Mouse (Mus musculus) liver, embryonic 14.5 days (tissue): ENCODE results near the gene Mta3. TPM values are rescaled to one million over a fixed set of nuclear protein-coding genes. Genes with fewer than 3 reads are reported as not detected.

Experiments
- ATAC-seq: fragments of 200-750 bp; cut with Nextera tagmentation; 2 replicates; pipeline ENCODE4 v1.8.0; 2017; ENCODE audit warnings: moderate number of reproducible peaks, mild to moderate bottlenecking, moderate library complexity; ENCODE audit not compliant: insufficient read depth
- DNase-seq, 3 experiments: peaks; one replicate each; pipeline ENCODE4 v3.0.0-alpha.2; 2012 to 2013; ENCODE audit warnings: low read depth in 3 of 3, low spot score in 3 of 3
- H3K27ac ChIP-seq: fragments of 300-500 bp; sonication (generic); 2 replicates; pipeline ENCODE4 v1.5.1; 2014; ENCODE audit warnings: moderate library complexity, mild to moderate bottlenecking, control low read depth, inconsistent platforms
- H3K27me3 ChIP-seq: fragments of 300-500 bp; sonication (generic); 2 replicates; pipeline ENCODE4 v1.6.1; 2014; ENCODE audit warnings: mild to moderate bottlenecking, low read length, moderate library complexity; ENCODE audit not compliant: control insufficient read depth, insufficient read depth
- H3K36me3 ChIP-seq: fragments of 300-500 bp; sonication (generic); replicated peaks from 2 replicates; pipeline ENCODE4 v1.6.1; 2014; ENCODE audit warnings: low read depth; ENCODE audit not compliant: control insufficient read depth, insufficient read depth
- H3K4me1 ChIP-seq, 2 experiments: fragments of 200-500 bp in 1 of 2; fragments of 300-500 bp in 1 of 2; sonication (generic) in 1 of 2; replicated peaks; 2 replicates each; pipeline ENCODE4 v1.6.1; 2012 to 2014; ENCODE audit warnings: antibody characterized with exemption in 1 of 2, inconsistent platforms in 1 of 2, low read length in 1 of 2; ENCODE audit not compliant: control insufficient read depth in 2 of 2, insufficient read depth in 2 of 2
- H3K4me2 ChIP-seq: fragments of 300-500 bp; sonication (generic); 2 replicates; pipeline ENCODE4 v1.6.1; 2014; ENCODE audit warnings: low read depth, mild to moderate bottlenecking, control low read depth, moderate library complexity
- H3K4me3 ChIP-seq, 2 experiments: fragments of 200-500 bp in 1 of 2; fragments of 300-500 bp in 1 of 2; sonication (generic) in 1 of 2; 2 replicates each; pipeline ENCODE4 v1.5.1; 2012 to 2014; ENCODE audit warnings: low read depth in 2 of 2, low read length in 2 of 2, mild to moderate bottlenecking in 2 of 2, control low read depth in 1 of 2, inconsistent platforms in 1 of 2, moderate library complexity in 1 of 2; ENCODE audit not compliant: insufficient read depth in 1 of 2
- H3K9ac ChIP-seq: fragments of 300-500 bp; sonication (generic); replicated peaks from 2 replicates; pipeline ENCODE4 v1.6.1; 2014; ENCODE audit warnings: mild to moderate bottlenecking, control low read depth, moderate library complexity
- H3K9me3 ChIP-seq: fragments of 300-500 bp; sonication (generic); 2 replicates; pipeline ENCODE4 v1.6.1; 2016; ENCODE audit warnings: low read length, mixed read lengths; ENCODE audit not compliant: control insufficient read depth
- CTCF ChIP-seq: IDR thresholded peaks from 2 replicates; pipeline ENCODE4 v1.5.1; 2016; ENCODE audit warnings: antibody characterized with exemption, low read depth, control low read depth
- EP300 ChIP-seq: IDR thresholded peaks from 2 replicates; pipeline ENCODE4 v1.6.1; 2016; ENCODE audit warnings: antibody characterized with exemption, low read depth
- WGBS: fragments of 180-500 bp; shearing (Covaris S2); extraction: QIAGEN DNeasy Blood & Tissue Kit; methylation state at CpG from one replicate; pipeline ENCODE4 v1.1.7; 2014; ENCODE audit not compliant: insufficient replicate concordance; 5-methylcytosine and 5-hydroxymethylcytosine counted together
- polyA plus RNA-seq, 2 experiments: library from polyadenylated mRNA; depleted of rRNA in 1 of 2; stranded (reverse) in 1 of 2; unstranded in 1 of 2; fragments of >200 nt; fragmentation: Nextera tagmentation in 1 of 2; extraction: Ambion mirVana in 1 of 2; gene quantifications; 2 replicates each; pipeline versions ENCODE4 v1.2.1 to v1.2.3; 2012 to 2014

Gene Mta3
- polyA plus RNA-seq (2012; rRNA removed) (30.0 and 35.5 TPM in 2 replicates), polyA plus RNA-seq (2014; fragmentation: Nextera tagmentation; extraction: Ambion mirVana) (26.7 and 34.5 TPM in 2 replicates)

DNA sequence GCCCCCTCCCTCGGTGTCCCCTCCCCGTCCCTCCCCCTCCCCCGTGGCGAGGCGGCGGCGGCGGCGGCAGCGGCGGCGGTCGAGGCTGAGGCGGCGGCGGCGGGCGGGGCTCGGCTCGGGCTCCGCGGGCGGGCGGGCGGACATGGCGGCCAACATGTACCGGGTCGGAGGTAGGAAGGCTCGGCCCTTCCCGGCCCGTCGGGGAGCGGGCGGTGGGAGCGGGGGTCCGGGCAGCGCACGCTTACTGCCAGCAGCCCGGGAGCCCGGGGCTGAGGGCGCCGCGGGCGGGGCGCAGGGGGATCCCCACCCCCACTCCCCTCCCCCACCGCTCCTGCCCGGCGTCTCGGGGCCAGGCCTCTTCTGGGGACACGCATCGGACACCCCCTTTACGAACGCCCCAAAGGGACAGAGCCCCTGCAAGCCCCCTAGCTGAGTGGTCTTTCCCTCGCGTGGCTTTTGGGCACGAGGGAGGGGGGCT, at the start of gene Mta3:
Gene Mta3 (plus strand): TSS at position 48 of the 478 bp plus-strand sequence.
- 2% methylated on average over 31 of the region's 56 CpGs for WGBS
- Histone ChIP-seq H3K36me3 (peaks cover 11% of the 10 kb centered on the region), H3K4me1 (peaks cover 27 to 45% of the 10 kb centered on the region in 2 experiments), H3K9ac (peak within 1 kb of the TSS; percentile 99), H3K4me2 (peak within 1 kb of the TSS; percentile 84), H3K4me3 (peak within 1 kb of the TSS; percentile 69 to 87), H3K9me3 (no peaks in the 10 kb centered on the region), H3K27me3 (no peaks in the 10 kb centered on the region), H3K27ac (peak within 1 kb of the TSS; percentile 94)
- TF ChIP-seq EP300 (no peak), CTCF (no peak)
- peak; percentile 64 for ATAC-seq
- no peak for DNase-seq

DNA sequence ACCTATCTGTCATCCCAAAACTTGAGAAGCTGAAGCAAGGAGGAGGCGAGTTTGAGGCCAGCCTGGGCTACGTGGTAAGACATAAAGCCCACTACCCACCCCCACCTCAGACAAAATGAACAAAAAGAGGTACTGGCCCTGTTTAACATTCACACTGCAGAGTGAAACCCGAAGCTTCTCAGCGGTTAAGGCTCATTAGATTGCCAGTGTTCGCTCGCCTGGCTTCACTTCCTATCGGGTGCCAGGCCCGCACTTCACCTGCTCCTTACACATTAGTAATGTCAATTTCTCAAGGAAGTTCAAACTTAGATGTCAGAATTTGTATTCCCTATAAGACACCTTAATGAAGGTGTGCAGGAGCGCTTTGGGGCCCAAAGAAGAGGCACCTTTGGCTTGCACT, 48.6 kb upstream of the Mta3 start:
- ATAC-seq (no peak), DNase-seq (no peak)
- Histone ChIP-seq H3K4me1 (peaks cover 32 to 58% of the 10 kb centered on the region in 2 experiments), H3K4me2 (no peak overlapping the region), H3K27ac (peak overlapping the region; percentile 83), H3K4me3 (no peak overlapping the region), H3K36me3 (no peaks in the 10 kb centered on the region), H3K27me3 (no peaks in the 10 kb centered on the region), H3K9me3 (0 out of 2 replicates have a peak, but pooled peaks cover 2% of the 10 kb centered on the region), H3K9ac (no peak overlapping the region)
- 82% methylated on average over 9 of the region's 9 CpGs for WGBS
- TF ChIP-seq EP300 = no peak
- TF ChIP-seq CTCF = no peak

DNA sequence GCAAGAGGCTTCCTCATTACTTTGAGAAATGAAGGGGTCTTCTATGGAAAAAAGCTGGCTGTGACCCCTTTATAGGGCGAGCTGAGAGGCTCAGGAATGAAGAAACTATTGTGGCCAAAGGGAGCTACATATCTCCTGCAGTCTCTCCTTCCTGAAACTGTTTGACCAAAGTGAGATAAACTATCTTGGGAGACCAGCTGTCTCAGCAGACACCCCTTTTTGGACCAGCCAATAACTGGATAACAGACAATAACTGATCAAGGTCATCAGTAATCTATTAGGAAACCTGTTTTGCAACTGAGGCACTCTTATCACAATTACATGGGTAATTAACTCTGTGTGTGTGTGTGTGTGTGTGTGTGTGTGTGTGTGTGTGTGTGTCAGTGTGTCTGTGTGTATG, 47.0 kb upstream of the Mta3 start:
- peaks cover 32 to 49% of the 10 kb centered on the region in 2 experiments for H3K4me1 ChIP-seq
- no peak overlapping the region for H3K4me3 ChIP-seq
- WGBS = 3% methylated on average over 1 of the region's 1 CpGs
- H3K9ac ChIP-seq = peak overlapping the region; percentile 57; the same call in 1 of the 2 replicates
- peak; percentile 99 for TF ChIP-seq EP300
- no peak for TF ChIP-seq CTCF
- H3K36me3 ChIP-seq = no peaks in the 10 kb centered on the region
- peak overlapping the region; percentile 83 for H3K27ac ChIP-seq
- DNase-seq (peak; percentile 85 to 88 (median 87)), ATAC-seq (peak; percentile 95)
- H3K9me3 ChIP-seq = 0 out of 2 replicates have a peak, but pooled peaks cover 2% of the 10 kb centered on the region
- H3K4me2 ChIP-seq = peak overlapping the region; percentile 60
- no peaks in the 10 kb centered on the region for H3K27me3 ChIP-seq

DNA sequence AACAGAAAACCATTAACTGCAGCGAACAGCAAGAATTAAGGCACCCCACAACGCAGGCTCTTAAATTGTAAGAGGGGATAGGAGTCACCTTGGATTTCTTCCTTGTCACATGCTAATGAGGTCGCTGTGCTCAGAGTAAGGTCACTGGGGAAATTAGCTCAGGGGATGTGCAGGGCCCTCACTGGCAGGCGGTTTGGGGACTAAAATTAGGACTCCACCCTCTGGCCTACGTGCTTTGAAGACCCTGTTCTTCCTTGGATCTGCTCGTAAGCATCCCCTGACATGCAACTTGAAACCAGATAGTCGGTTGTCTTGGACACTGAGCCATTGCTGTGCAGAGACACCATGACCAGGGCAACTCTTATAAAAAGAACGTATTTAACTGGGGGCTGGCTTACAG, 41.2 kb upstream of the Mta3 start:
- peaks cover 6 to 16% of the 10 kb centered on the region in 2 experiments for H3K4me1 ChIP-seq
- no peak overlapping the region for H3K4me2 ChIP-seq
- H3K36me3 ChIP-seq = no peaks in the 10 kb centered on the region
- 68% methylated on average over 8 of the region's 8 CpGs for WGBS
- no peak overlapping the region for H3K4me3 ChIP-seq
- ATAC-seq (no peak), DNase-seq (no peak)
- TF ChIP-seq CTCF (no peak), EP300 (no peak)
- H3K27ac ChIP-seq = no peak overlapping the region
- H3K27me3 ChIP-seq = no peaks in the 10 kb centered on the region
- H3K9ac ChIP-seq = no peak overlapping the region
- H3K9me3 ChIP-seq = 0 out of 2 replicates have a peak, but pooled peaks cover 2% of the 10 kb centered on the region

DNA sequence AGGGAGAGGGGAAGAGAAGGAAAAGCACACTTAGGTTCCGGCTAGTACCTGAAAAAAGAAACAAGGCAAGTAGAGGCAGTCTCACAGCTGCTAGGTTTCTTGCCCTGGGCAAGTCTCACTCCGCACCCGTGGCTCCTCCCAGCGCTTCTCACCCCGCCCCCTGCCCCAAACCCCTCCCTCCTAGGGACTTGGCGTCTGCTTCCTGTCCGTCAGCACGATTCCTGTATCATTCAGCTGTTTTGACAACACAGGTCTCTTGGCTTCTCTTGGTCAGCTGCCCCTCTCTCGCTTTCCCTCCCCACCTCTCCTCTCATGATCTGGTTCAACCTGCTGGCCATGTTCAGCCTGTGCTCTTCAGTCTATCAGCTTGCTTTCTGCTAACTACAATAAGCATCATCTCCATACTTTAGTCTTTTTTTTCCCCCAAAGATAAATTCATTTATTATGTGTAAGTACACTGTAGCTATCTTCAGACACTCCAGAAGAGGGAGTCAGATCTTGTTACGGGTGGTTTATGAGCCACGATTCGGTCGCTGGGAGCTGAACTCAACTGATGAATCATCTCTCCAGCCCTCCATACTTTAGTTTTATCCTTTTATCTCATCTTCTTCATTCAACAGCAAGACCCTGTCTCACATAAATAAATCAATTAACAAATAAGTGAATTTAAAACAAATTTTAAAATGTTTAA, 39.2 kb upstream of the Mta3 start:
- peak overlapping the region; percentile 41 for H3K4me2 ChIP-seq
- H3K4me1 ChIP-seq = peaks cover 3 to 9% of the 10 kb centered on the region in 2 experiments; a peak in 2 of 4 replicates
- 0 out of 2 replicates have a peak overlapping the region, but pooled peaks have one; percentile 9 for H3K9ac ChIP-seq
- 0 out of 2 replicates have a peak overlapping the region, but pooled peaks have one; percentile 20 for H3K27ac ChIP-seq
- no peaks in the 10 kb centered on the region for H3K27me3 ChIP-seq
- WGBS = 48% methylated on average over 13 of the region's 13 CpGs
- no peaks in the 10 kb centered on the region for H3K36me3 ChIP-seq
- H3K4me3 ChIP-seq = peak overlapping the region in 1 of 2 experiments; percentile 32; a peak in 1 of 4 replicates
- TF ChIP-seq EP300 (no peak), CTCF (no peak)
- peak; percentile 82 for ATAC-seq
- peak in 2 of 3 experiments; percentile 60 to 71 for DNase-seq
- H3K9me3 ChIP-seq = no peaks in the 10 kb centered on the region
